Mouse (Mus musculus) thymus, postnatal 36 days (tissue): ENCODE data around the gene Bend7.

ENCODE experiments used
- DNase-seq, 2 experiments: peaks; one replicate each; pipeline ENCODE4 v3.0.0; 2022; ENCODE audit warnings: mixed read lengths in 2 of 2

Gene Bend7

DNA sequence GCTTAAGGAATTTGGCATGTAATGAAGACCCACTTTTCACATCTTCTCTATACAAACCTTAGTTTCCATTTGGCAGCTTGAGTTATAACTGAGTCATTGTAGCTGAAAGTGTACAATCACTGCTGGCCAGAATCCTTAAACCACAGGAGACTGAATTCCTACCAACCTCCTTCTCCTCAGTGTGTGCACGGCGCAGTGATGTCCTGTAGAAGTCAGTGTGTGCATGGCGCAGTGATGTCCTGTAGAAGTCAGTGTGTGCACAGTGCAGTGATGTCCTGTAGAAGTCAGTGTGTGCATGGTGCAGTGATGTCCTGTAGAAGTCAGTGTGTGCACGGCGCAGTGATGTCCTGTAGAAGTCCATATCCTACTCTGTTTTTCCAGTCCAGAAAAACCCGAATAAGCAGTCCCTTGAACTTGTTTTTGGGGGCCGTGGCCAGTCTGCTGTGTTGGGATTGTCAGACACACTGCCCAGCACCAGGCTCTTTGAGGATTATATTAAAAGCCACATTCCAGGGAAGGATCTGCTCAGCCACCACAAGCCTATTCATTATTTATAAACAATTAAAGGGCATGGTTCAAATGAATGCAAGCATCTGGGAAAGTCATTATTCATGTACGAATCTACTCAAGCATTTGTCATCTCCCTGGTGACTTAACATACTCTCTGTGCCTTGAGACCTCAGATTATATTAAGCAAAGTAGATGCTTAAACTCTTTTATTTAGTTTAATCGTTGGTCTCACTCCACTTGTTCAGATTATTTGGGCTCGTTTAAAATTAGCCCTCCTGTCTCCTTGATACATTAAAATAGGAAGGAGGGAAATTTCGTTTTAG, 65.4 kb downstream of the Bend7 start:
- no peak for DNase-seq

DNA sequence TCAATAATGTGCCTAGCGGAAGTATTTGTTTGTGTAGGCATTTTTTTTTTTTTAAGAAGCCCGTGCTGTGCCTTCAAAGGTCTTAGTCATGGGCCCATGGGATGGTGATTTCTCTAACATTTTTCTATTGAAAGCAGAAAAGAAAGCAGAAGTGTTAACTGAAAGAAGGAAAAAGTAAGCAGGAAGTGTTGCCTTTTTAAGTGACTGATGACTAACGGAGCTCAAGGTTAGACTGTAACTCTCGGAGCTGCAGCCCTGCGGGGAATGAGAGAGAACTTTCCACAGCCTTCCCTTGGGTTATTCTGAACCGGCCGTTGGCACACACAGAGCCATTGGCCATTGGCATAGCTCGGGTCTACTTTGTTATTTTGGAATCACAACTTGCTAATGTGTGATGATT, 66.4 kb downstream of the Bend7 start:
- no peak for DNase-seq

DNA sequence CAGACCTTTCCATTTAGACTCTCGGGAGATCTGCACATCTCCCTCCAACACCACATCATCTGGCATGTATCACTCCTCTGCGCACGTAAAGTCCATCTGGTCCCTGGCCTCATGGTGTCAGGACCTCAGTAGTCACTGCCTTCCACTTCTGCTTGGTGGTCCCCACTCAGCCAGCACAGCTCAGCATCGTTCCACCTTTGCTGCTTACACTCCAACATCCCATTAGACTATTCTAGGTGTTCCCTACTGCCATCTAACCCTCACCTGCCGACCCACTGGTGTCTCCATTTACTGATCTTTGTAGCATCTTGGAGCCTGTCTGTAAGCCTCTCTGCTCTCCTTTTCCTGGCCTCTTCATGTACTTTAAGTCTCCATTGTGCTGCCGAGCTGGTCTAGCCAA, 67.4 kb downstream of the Bend7 start:
- DNase-seq: no peak

DNA sequence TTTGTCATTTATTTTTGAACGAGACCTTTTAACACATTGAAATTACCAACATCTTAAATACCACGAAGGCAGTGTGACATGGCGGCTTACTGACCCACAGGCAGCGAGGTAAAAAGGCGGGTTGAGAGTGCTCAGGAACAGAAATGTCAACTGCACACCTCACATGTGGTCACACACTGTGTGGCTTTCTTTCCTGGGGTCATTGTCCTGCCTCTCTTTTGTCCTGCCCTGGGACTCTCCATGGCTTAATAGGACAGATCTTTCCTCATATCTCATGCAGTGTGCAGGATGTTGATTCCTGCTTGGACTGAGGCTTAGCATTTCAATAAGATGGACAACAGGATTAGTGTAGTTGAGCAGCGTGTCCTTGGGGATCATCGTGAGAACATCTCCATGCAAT, 69.6 kb downstream of the Bend7 start:
- no peak for DNase-seq

DNA sequence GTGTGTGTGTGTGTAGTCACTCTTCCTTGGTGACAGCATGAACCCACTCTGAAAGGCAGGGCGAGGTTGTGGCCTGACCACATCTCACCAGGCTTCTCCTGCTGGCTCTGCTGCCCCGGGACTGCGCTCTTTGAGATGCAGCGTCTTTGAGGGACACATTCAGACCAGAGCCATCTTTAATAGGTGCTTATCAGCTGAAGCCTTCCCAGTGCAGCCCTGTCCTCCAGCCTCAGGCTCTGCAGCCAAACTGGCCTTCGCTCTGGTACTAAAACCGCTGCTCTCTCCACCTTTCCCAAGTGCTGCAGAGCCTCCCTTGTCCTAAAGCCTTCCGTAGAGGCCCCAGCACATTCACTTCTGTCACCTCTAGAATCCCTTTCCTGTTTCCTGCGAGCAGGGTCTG, 74.0 kb downstream of the Bend7 start:
- no peak for DNase-seq

DNA sequence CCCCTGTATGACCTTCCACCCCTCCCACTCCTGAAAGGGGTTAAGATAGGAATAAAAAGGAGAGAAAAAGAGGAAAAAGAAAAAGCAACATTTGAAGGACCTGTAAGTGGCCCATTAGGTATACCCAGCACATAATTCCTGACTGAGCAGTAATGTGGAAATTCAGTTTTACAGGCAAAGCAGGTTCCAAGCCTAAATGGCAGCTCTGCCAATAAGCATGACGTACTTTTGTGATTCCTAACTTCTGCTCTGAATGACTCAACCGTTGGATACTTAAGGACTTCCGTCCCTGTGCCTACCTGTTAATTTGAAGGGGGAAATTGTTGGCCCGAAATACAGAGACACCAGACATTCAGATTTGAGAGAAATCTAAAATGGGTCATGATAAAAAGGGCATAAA, 74.9 kb downstream of the Bend7 start:
- no peak for DNase-seq

DNA sequence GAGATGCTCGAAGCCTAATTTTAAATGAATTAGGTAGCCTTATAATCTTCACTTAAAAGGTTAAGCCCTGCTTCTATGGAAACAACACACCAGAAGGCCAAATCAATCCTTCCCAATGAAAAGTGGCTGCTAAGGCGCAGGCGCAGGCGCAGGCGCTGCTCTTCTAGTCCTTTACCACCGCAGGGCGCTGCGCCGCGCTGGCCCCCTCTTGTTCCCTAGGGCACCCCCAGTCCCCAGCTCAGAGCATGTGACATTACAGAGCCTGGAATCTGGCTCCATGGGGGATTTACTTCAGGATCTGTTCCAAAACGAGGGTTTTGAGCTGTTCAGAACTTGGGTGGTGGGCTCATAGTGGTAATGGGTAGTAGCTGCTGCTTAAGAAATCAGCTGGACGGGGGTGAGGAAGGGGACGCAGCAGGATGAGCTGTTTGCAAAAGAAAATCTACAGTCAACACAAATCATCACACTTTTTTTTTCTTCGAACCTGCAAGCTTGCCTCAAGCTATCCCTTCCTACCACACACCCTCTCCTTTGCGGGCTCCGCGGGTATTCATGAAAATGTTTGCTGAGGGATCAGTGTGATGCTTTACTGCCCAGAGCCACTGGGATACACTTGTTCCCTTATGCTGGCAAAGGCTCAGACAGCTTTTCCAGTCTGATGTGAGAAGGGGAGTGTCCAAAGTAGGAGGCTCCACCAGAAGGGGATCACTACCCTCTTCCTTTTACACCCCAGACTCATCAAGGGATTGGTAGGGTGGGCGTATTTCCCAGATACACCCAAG, 85.0 kb downstream of the Bend7 start:
- DNase-seq: no peak

DNA sequence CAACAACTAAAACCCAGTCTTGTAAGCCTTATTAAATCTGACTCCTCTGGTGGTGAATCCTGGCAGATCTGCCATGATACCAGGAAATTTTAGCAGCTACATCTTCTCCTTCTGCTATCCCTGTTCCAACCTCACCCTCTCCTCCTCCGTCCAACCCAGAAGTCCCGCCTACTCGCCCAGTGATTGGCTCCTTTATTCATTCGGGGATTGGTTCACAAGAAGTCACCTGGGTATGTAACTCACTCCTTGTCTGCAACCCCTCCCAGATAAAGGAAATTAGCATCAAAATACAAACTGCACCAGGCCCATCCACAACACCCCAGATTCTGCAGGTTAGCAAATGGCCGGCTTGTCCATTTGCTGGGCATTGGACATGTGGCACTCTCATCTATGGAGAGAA, 98.7 kb downstream of the Bend7 start:
- DNase-seq: no peak

DNA sequence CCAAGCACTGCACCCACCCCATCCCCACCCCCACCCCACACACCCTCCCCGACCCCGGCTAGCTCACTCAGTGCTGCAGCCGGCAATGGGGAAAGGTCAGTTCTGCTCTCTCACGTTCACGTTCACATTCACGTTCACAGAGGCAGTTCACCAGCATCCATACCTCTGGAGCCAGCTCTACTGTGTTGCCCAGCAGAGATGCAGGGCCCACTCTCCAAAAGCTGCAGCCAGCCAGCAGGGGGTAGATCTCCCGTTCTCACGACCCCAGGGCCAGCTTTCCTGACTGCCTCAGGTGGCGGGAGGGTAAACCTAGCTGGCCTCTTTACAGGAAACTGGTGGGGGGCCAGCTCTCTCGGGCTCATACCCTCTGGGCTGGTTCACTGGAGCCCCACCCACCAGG, 100.0 kb downstream of the Bend7 start:
- no peak for DNase-seq

DNA sequence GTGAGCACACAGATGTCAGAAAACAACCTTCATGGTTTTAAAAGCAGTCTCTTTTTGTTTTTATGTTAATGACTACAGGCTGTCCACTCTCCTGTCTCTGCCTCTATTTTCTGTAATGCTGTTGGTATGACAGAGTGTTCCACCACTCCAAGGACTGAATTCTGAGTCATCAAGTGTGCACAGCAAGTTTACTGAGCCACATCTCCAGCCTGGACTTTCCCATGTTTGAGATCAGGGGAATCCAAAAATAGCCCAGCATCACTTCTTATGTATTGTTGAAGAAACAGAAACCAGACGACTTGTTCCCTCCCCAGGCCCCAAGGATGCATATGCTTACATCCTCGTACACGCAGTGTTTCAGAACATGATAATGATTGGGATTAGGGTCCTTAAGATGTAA, 102.6 kb downstream of the Bend7 start:
- DNase-seq: no peak

DNA sequence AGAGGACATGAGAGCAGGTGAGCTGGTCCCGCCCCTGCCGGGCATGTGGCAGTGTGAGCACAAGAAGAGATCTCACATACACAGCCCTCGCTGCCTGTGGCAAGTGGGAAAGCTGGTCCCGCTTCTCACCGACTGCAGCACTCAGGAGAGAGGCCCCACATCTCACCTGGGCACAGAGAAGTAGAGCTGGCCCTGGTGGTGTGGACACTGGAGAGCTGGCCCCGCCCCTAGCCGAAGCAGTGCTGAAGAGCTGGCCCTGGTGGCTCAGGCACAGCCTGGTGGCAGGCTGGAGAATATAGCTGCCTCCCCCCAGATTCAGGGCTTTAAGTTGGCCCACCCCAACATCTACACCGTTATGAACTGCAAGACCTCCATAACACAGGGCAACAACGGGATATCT, 106.4 kb downstream of the Bend7 start:
- DNase-seq: no peak

DNA sequence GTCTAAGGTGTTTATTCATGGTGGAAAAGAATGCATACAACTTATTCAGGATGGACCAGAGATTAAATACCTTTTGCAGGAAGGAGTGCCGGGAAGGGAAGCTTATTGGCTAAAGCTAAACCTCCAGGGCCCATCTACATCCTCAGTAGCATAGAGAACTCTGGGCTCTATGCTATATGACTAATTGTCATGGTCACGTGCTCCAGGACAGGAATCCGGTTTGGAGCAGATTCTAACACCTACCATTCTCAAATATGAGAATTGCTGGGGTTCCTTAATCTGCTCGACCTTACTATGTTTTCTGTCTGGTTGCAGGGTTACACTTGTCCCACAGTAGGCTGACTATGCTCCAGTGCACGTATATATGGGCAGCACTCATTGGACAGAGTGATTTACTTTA, 110.4 kb downstream of the Bend7 start:
- DNase-seq: no peak

DNA sequence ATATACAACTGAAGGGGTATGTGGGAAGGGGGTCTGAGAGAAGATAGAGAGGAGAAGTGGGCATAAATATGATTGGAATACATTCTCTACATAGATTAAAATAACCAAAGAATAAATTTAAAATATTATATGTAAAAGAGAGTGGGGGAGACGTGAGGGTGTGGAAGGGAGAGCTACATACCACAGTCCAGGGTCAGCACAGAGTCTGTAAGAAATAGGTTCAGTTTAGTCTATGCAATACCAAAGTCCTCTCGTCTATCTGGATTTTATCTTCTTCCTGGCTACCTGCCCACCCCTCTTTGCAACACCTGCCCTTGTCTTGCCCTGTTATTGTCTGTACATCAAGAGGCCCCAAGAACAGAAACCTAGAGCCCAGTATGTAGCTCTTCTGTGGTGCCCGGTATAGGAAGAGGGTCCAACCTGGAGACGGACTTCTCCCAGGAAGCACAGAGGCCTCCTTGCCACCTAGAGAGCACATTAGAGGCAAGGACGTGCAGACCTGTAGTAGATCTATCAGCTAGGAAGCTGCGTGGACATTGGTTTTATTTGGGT, 110.9 kb downstream of the Bend7 start:
- DNase-seq: no peak

DNA sequence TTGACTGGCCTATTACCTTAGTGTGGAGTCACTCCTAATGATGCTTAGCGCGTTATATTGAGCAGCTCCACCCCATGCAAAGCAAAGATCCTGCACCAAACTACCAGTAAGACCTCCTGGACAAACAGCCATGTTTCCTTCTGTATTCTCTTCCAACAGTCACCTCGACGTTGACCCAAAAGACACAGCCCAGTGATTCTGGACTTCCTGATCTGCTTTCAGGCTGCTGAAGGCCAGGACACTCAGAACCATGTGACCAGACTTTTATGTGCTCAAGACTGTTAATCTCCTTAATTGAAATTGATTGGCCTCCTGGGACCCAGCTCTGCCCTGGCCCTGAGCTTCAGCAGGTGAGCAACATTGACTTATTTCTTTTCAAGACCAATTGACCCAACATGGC, 111.4 kb downstream of the Bend7 start:
- DNase-seq: no peak

DNA sequence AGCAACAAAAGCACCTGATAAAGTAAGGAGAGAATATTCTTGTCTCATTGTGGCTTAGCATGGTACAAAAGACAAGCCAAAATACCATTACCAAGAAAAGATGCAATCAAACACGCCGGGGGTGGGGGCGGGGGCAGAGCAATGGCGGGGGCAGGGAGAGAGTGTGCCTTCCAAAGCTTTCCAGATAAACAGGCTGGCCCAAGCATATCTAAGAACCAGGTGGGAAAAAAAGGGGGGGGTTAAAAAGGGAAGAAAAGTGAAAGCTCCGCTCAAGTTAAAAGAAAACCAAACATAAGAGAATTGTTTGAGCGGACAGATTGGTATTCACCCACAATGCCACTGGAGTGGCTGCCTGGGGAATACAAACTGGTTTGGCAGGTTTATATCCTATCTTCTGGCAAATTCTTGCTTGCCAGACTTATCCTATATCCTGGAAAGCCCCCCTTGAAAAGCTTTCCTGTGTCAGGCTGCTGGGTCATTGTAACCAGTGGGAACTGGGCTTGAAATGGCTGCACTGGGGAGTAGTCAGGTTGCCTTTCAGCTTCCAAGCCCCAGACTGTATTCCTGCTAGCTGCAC, 111.9 kb downstream of the Bend7 start:
- DNase-seq: no peak

DNA sequence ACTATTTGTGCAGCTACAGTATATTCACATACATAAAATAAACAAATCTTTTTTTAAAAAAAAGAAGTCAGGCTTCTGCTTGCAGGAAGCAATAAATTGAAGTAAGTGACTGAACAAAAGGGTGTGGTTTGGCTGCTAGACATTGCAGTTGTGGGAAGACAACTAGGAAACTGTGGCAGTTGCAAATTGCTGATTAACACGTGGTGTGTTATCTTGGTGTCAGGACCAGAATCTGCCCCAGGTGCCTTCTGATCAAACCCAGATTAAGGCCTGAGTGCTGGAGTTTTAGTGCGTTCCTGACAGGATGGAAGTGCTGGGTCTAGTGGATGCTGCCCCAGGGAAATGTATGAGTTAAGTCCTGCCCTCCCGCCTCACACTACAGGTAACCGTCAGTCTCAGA, 113.9 kb downstream of the Bend7 start:
- DNase-seq: no peak

DNA sequence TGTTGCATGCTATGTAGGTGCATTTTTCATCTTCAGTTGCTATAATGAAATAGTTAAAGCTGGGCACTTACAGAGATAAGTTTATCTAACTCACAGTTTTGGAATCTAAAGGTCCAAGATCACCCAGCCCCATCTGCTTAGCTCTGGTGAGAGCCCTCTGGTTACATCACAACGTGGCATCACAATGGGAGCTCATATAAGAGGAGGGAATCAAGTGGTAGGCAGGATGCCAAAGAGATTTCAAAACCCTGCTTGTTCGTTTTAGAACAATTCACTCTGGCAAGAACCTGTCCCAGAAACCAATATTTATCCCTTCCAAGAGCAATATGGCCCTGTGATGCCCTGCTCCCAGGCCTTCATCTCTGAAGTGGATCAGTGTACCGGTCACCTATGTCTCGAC, 114.5 kb downstream of the Bend7 start:
- no peak for DNase-seq

DNA sequence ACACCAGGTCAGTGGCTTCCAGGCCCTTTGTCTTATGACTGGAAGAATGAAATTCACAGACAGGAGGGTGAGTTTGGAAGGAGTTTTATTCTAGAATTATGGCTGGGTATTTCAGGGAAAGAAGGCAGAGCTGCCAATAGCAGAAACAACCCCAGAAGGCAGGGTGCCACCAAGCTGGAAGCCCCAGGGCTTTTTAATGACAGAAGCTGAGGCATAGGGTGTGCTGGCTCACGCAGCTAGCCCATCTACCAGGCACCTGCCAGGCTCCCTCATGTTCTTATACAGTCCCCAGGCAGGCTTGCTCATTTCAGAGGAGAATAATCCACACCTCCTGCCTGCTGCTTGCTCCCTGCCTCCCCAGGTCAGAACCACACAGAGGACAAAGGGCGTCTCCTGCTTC, 131.8 kb downstream of the Bend7 start:
- no peak for DNase-seq
